Mouse (Mus musculus): ENCODE data around the gene Ifitm7.

DNA sequence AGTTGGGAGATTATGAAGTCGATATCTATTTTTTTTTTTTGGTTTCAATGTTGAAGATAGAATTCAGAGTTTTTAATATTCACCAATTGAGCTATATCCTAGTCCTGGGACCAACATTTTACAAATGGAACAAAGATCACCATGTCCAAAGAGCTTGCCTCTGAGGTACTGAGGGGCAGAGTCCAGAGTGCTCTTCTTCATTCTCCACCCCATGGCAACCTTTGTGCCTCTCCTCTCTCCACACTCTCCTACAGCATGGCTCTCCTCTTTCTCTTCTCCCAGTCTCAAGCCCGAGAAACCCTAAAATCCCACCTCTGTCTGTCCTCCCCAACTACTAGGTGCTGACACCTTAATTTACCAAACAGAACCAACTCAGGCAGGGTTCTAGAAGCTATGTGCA, 18.0 kb upstream of the Ifitm7 start:
- no peak for TF ChIP-seq CTCF (IDR thresholded peaks at IDR 0.05; ENCODE audit: borderline replicate concordance, insufficient read depth, low read length)
- TF ChIP-seq POLR2A (IDR thresholded peaks at IDR 0.05; ENCODE audit: low read depth, low read length): no peak
